Mouse (Mus musculus) heart, postnatal 0 days (tissue): ENCODE results near the gene Igsf23.

ENCODE experiments used
- CTCF ChIP-seq: IDR thresholded peaks from 2 replicates; pipeline ENCODE4 v1.5.1; 2016; ENCODE audit warnings: antibody characterized with exemption, control low read depth, low read depth
- EP300 ChIP-seq: IDR thresholded peaks from 2 replicates; pipeline ENCODE4 v1.6.1; 2016; ENCODE audit warnings: antibody characterized with exemption, low read depth

GRCm38 (mm10) chr7:19911292-19911658 lies 39.3 kb downstream of the Igsf23 start:
- no peak for TF ChIP-seq EP300
- TF ChIP-seq CTCF: no peak
